Mouse (Mus musculus) intestine, embryonic 14.5 days (tissue): ENCODE data around the gene Mrpl40. TPM values are rescaled to one million over a fixed set of nuclear protein-coding genes. Genes with fewer than 3 reads are reported as not detected.
A peak's percentile ranks its signal among the peaks of the same experiment; 100 is the strongest.

Experiments used
- ATAC-seq: fragments of 200-750 bp; cut with Nextera tagmentation; replicated peaks from 2 replicates; pipeline ENCODE4 v1.8.0; 2017; ENCODE audit warnings: low read depth, moderate number of reproducible peaks, moderate TSS enrichment, moderate library complexity; ENCODE audit not compliant: low FRiP score, low TSS enrichment
- DNase-seq: peaks from one replicate; pipeline ENCODE4 v3.0.0-alpha.2; 2018; ENCODE audit warnings: low spot score
- H3K27ac ChIP-seq: fragments of 300-500 bp; sonication (generic); 2 replicates; pipeline ENCODE4 v1.5.1; 2014; ENCODE audit warnings: low read depth, mild to moderate bottlenecking, control low read depth
- H3K27me3 ChIP-seq: fragments of 300-500 bp; sonication (generic); replicated peaks from 2 replicates; pipeline ENCODE4 v1.6.1; 2014; ENCODE audit warnings: low read length, control low read depth; ENCODE audit not compliant: control insufficient read depth, insufficient read depth
- H3K36me3 ChIP-seq: fragments of 300-500 bp; sonication (generic); 2 replicates; pipeline ENCODE4 v1.6.1; 2014; ENCODE audit warnings: low read length, control low read depth; ENCODE audit not compliant: control insufficient read depth, insufficient read depth
- H3K4me1 ChIP-seq: fragments of 300-500 bp; sonication (generic); replicated peaks from 2 replicates; pipeline ENCODE4 v1.6.1; 2014; ENCODE audit warnings: low read length, control low read depth, mixed read lengths; ENCODE audit not compliant: control insufficient read depth, insufficient read depth
- H3K4me2 ChIP-seq: fragments of 300-500 bp; sonication (generic); 2 replicates; pipeline ENCODE4 v1.6.1; 2014; ENCODE audit warnings: low read length
- H3K4me3 ChIP-seq: fragments of 300-500 bp; sonication (generic); 2 replicates; pipeline ENCODE4 v1.5.1; 2014; ENCODE audit warnings: low read depth, low read length, control low read depth, mixed read lengths
- H3K9ac ChIP-seq: fragments of 300-500 bp; sonication (generic); 2 replicates; pipeline ENCODE4 v1.6.1; 2014; ENCODE audit warnings: mild to moderate bottlenecking, low read length
- H3K9me3 ChIP-seq: fragments of 300-500 bp; sonication (generic); 2 replicates; pipeline ENCODE4 v1.6.1; 2016; ENCODE audit warnings: low read length, control low read depth; ENCODE audit not compliant: control insufficient read depth
- WGBS: fragments of 180-500 bp; shearing (Covaris S2); extraction: QIAGEN DNeasy Blood & Tissue Kit; methylation state at CpG from one replicate; pipeline ENCODE4 v1.1.7; 2014; 5-methylcytosine and 5-hydroxymethylcytosine counted together
- polyA plus RNA-seq: library from polyadenylated mRNA; unstranded; fragments of >200 nt; fragmentation: Nextera tagmentation; extraction: Ambion mirVana; gene quantifications from 2 replicates; pipeline ENCODE4 v1.2.1, GENCODE M21; 2014

Mrpl40 gene
- polyA plus RNA-seq, 1 experiment from 2014 or later = 92.6 TPM

- no peak for DNase-seq
- H3K4me3 ChIP-seq = no peak overlapping the region
- no peak for ATAC-seq
- no peak overlapping the region for H3K27ac ChIP-seq
- H3K9ac ChIP-seq = no peak overlapping the region
- peaks cover 23% of the 10 kb centered on the region for H3K36me3 ChIP-seq
- no peaks in the 10 kb centered on the region for H3K9me3 ChIP-seq
- WGBS = 94% methylated on average over 4 of the region's 4 CpGs
- no peaks in the 10 kb centered on the region for H3K27me3 ChIP-seq
- peaks cover 3% of the 10 kb centered on the region for H3K4me1 ChIP-seq
- no peak overlapping the region for H3K4me2 ChIP-seq
Measured at GRCm38 (mm10) chr16:18838346-18838745, 38.3 kb downstream of the Mrpl40 start.

GRCm38 (mm10) chr16:18836468-18837208, 40.0 kb downstream of the Mrpl40 start, which contains the start of the genes 2510002D24Rik and Gm28539:
TSS of gene 2510002D24Rik (plus strand) at chr16:18836578.
TSS of gene Gm28539 (plus strand) at chr16:18836584.
- Histone ChIP-seq H3K27ac (peak within 1 kb of the TSS; percentile 40; the same call in 1 of the 2 replicates), H3K4me2 (peak within 1 kb of the TSS; percentile 74), H3K9ac (peak within 1 kb of the TSS; percentile 72), H3K4me3 (peak within 1 kb of the TSS; percentile 63), H3K4me1 (peaks cover 3% of the 10 kb centered on the region), H3K36me3 (peaks cover 41% of the 10 kb centered on the region), H3K27me3 (no peaks in the 10 kb centered on the region), H3K9me3 (no peaks in the 10 kb centered on the region)
- WGBS = under 1% methylated on average over 46 of the region's 46 CpGs
- ATAC-seq (peak; percentile 97), DNase-seq (peak; percentile 97)

GRCm38 (mm10) chr16:18836073-18836467, 40.6 kb downstream of the Mrpl40 start:
- H3K9ac ChIP-seq = no peak overlapping the region
- ATAC-seq = peak; percentile 38

GRCm38 (mm10) chr16:18833486-18833885, 43.2 kb downstream of the Mrpl40 start:
- peaks cover 60% of the 10 kb centered on the region for H3K36me3 ChIP-seq
- WGBS = 69% methylated on average over 2 of the region's 2 CpGs
- ATAC-seq = no peak

More at GRCm38 (mm10) chr16:18836073-18836467, 40.6 kb downstream of the Mrpl40 start:
- no peak overlapping the region for H3K27ac ChIP-seq
- H3K4me3 ChIP-seq = peak overlapping the region; percentile 63
- no peaks in the 10 kb centered on the region for H3K9me3 ChIP-seq
- H3K4me1 ChIP-seq = peaks cover 3% of the 10 kb centered on the region
- peak overlapping the region; percentile 74 for H3K4me2 ChIP-seq
- WGBS = 24% methylated on average over 3 of the region's 3 CpGs
- no peaks in the 10 kb centered on the region for H3K27me3 ChIP-seq
- DNase-seq = no peak
- peaks cover 46% of the 10 kb centered on the region for H3K36me3 ChIP-seq

GRCm38 (mm10) chr16:18829102-18829501, 47.6 kb downstream of the Mrpl40 start:
- H3K4me1 ChIP-seq = no peaks in the 10 kb centered on the region
- H3K27me3 ChIP-seq = no peaks in the 10 kb centered on the region
- peaks cover 98% of the 10 kb centered on the region for H3K36me3 ChIP-seq
- H3K9ac ChIP-seq = no peak overlapping the region
- 85% methylated on average over 6 of the region's 6 CpGs for WGBS
- ATAC-seq (no peak), DNase-seq (no peak)
- no peak overlapping the region for H3K27ac ChIP-seq
- no peak overlapping the region for H3K4me2 ChIP-seq
- no peak overlapping the region for H3K4me3 ChIP-seq
- H3K9me3 ChIP-seq = no peaks in the 10 kb centered on the region

More at GRCm38 (mm10) chr16:18833486-18833885, 43.2 kb downstream of the Mrpl40 start:
- Histone ChIP-seq H3K9ac (no peak overlapping the region), H3K4me3 (no peak overlapping the region), H3K27me3 (no peaks in the 10 kb centered on the region), H3K27ac (no peak overlapping the region), H3K4me2 (no peak overlapping the region), H3K9me3 (no peaks in the 10 kb centered on the region), H3K4me1 (peaks cover 3% of the 10 kb centered on the region)
- no peak for DNase-seq

- 96% methylated on average over 3 of the region's 3 CpGs for WGBS
- Histone ChIP-seq H3K36me3 (peaks cover 98% of the 10 kb centered on the region), H3K27me3 (no peaks in the 10 kb centered on the region), H3K9ac (no peak overlapping the region), H3K4me2 (no peak overlapping the region), H3K27ac (no peak overlapping the region), H3K4me3 (no peak overlapping the region), H3K9me3 (no peaks in the 10 kb centered on the region), H3K4me1 (no peaks in the 10 kb centered on the region)
- ATAC-seq (no peak), DNase-seq (no peak)
Measured at GRCm38 (mm10) chr16:18828630-18829029, 48.0 kb downstream of the Mrpl40 start.

GRCm38 (mm10) chr16:18822925-18823324, 53.7 kb downstream of the Mrpl40 start:
- no peak for ATAC-seq
- no peak for DNase-seq
- no peaks in the 10 kb centered on the region for H3K27me3 ChIP-seq
- no peak overlapping the region for H3K27ac ChIP-seq
- H3K9ac ChIP-seq = no peak overlapping the region
- H3K4me3 ChIP-seq = no peak overlapping the region
- WGBS = 86% methylated on average over 4 of the region's 4 CpGs
- H3K4me2 ChIP-seq = no peak overlapping the region
- peaks cover 98% of the 10 kb centered on the region for H3K36me3 ChIP-seq
- H3K4me1 ChIP-seq = no peaks in the 10 kb centered on the region
- no peaks in the 10 kb centered on the region for H3K9me3 ChIP-seq

- ATAC-seq = no peak
- no peak overlapping the region for H3K4me3 ChIP-seq
- H3K27ac ChIP-seq = no peak overlapping the region
- H3K9me3 ChIP-seq = no peaks in the 10 kb centered on the region
- no peak overlapping the region for H3K4me2 ChIP-seq
- DNase-seq = no peak
- no peak overlapping the region for H3K9ac ChIP-seq
- H3K27me3 ChIP-seq = no peaks in the 10 kb centered on the region
- H3K4me1 ChIP-seq = no peaks in the 10 kb centered on the region
- WGBS = 100% methylated on average over 1 of the region's 1 CpGs
- peaks cover 98% of the 10 kb centered on the region for H3K36me3 ChIP-seq
Measured at GRCm38 (mm10) chr16:18822356-18822755, 54.3 kb downstream of the Mrpl40 start.
